Mouse (Mus musculus) lung, postnatal 0 days (tissue): ENCODE results near the gene Vps9d1. TPM values are rescaled to one million over a fixed set of nuclear protein-coding genes. Genes with fewer than 3 reads are reported as not detected.
"Not testable (repeated sequence)": the region's sequence is repeated elsewhere in the genome, so short reads cannot be mapped to it uniquely, and the experiment has no call there.

Experiments
- ATAC-seq: fragments of 200-750 bp; cut with Nextera tagmentation; 2 replicates; pipeline ENCODE4 v1.8.0; 2017; ENCODE audit warnings: moderate library complexity
- DNase-seq: peaks from one replicate; pipeline ENCODE4 v3.0.0-alpha.2; 2016; ENCODE audit warnings: low spot score
- H3K27ac ChIP-seq: fragments of 300-500 bp; sonication (generic); 2 replicates; pipeline ENCODE4 v1.5.1; 2014; ENCODE audit warnings: antibody characterized with exemption, mild to moderate bottlenecking, low read length, mixed read lengths
- H3K27me3 ChIP-seq: fragments of 300-500 bp; sonication (generic); replicated peaks from 2 replicates; pipeline ENCODE4 v1.6.1; 2014; ENCODE audit warnings: low read length, mixed read lengths; ENCODE audit not compliant: insufficient read depth
- H3K36me3 ChIP-seq: fragments of 300-500 bp; sonication (generic); 2 replicates; pipeline ENCODE4 v1.6.1; 2014; ENCODE audit warnings: low read length, mixed read lengths; ENCODE audit not compliant: insufficient read depth
- H3K4me1 ChIP-seq: fragments of 300-500 bp; sonication (generic); 2 replicates; pipeline ENCODE4 v1.6.1; 2014; ENCODE audit warnings: antibody characterized with exemption, low read depth, low read length, mixed read lengths; ENCODE audit not compliant: insufficient read depth
- H3K4me2 ChIP-seq: fragments of 300-500 bp; sonication (generic); replicated peaks from 2 replicates; pipeline ENCODE4 v1.6.1; 2014; ENCODE audit warnings: low read depth, mild to moderate bottlenecking, low read length, moderate library complexity, mixed read lengths
- H3K4me3 ChIP-seq: fragments of 300-500 bp; sonication (generic); 2 replicates; pipeline ENCODE4 v1.5.1; 2014; ENCODE audit warnings: low read depth, low read length
- H3K9ac ChIP-seq: fragments of 300-500 bp; sonication (generic); replicated peaks from 2 replicates; pipeline ENCODE4 v1.6.1; 2014; ENCODE audit warnings: low read depth, mild to moderate bottlenecking
- H3K9me3 ChIP-seq: fragments of 300-500 bp; sonication (generic); 2 replicates; pipeline ENCODE4 v1.6.1; 2016; ENCODE audit warnings: low read length, mixed read lengths
- CTCF ChIP-seq: IDR thresholded peaks from 2 replicates; pipeline ENCODE4 v1.5.1; 2016; ENCODE audit warnings: antibody characterized with exemption, mild to moderate bottlenecking
- EP300 ChIP-seq: IDR thresholded peaks from 2 replicates; pipeline ENCODE4 v1.6.1; 2016; ENCODE audit warnings: antibody characterized with exemption, mild to moderate bottlenecking, control low read depth
- WGBS: fragments of 180-500 bp; shearing (Covaris S2); extraction: QIAGEN DNeasy Blood & Tissue Kit; methylation state at CpG from one replicate; pipeline ENCODE4 v1.1.7; 2014; 5-methylcytosine and 5-hydroxymethylcytosine counted together
- polyA plus RNA-seq: library from polyadenylated mRNA; unstranded; fragments of >200 nt; fragmentation: Nextera tagmentation; extraction: Ambion mirVana; gene quantifications from 2 replicates; pipeline ENCODE4 v1.2.1, GENCODE M21; 2015

The Vps9d1 gene
- polyA plus RNA-seq, 1 experiment from 2014 or later = 14.0 TPM

- Histone ChIP-seq H3K9ac (no peak overlapping the region), H3K9me3 (no peaks in the 10 kb centered on the region)
Observed at GRCm38 (mm10) chr8:123233300-123233699, 20.8 kb downstream of the Vps9d1 start.

DNA sequence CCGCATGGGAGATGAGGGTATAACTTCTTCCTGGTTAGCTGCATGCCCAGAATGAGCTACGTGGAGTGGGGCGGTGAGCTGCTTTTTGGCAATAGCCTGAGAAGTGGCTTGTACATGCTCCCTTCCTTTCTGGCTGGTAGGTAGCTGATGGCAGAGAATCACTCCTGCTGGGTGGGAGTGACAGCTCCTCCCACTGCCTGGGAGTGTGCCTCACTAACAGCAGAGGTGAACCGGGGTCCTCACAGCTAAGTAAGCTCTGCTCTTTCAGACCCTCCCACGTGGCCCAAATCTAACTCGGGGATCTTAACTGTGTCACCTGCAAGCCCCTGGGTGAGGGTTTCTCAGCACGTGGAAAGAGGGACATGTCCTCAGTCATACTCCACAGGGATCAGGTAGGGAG is 21.6 kb downstream of the Vps9d1 start:
- Histone ChIP-seq H3K27ac (no peak overlapping the region), H3K4me3 (no peak overlapping the region), H3K4me2 (no peak overlapping the region), H3K4me1 (peaks cover 4% of the 10 kb centered on the region; the same call in 1 of the 2 replicates), H3K27me3 (0 out of 2 replicates have a peak, but pooled peaks cover 7% of the 10 kb centered on the region), H3K36me3 (no peaks in the 10 kb centered on the region), H3K9ac (no peak overlapping the region), H3K9me3 (no peaks in the 10 kb centered on the region)
- no peak for DNase-seq
- TF ChIP-seq EP300 (no peak), CTCF (no peak)
- 31% methylated on average over 7 of the region's 7 CpGs for WGBS
- ATAC-seq = no peak

More at GRCm38 (mm10) chr8:123233300-123233699, 20.8 kb downstream of the Vps9d1 start:
- H3K4me3 ChIP-seq = no peak overlapping the region
- TF ChIP-seq EP300 (no peak), CTCF (no peak)
- no peaks in the 10 kb centered on the region for H3K36me3 ChIP-seq
- DNase-seq (no peak), ATAC-seq (no peak)
- H3K4me2 ChIP-seq = no peak overlapping the region
- H3K27ac ChIP-seq = no peak overlapping the region
- H3K27me3 ChIP-seq = 0 out of 2 replicates have a peak, but pooled peaks cover 7% of the 10 kb centered on the region
- 55% methylated on average over 9 of the region's 13 CpGs for WGBS
- H3K4me1 ChIP-seq = peaks cover 4% of the 10 kb centered on the region; the same call in 1 of the 2 replicates

GRCm38 (mm10) chr8:123231742-123232141 is 22.4 kb downstream of the Vps9d1 start:
- DNase-seq = no peak
- H3K4me3 ChIP-seq = no peak overlapping the region
- 35% methylated on average over 5 of the region's 5 CpGs for WGBS

GRCm38 (mm10) chr8:123230326-123230725 is 23.8 kb downstream of the Vps9d1 start:
- H3K27ac ChIP-seq = not testable (repeated sequence)

More at GRCm38 (mm10) chr8:123231742-123232141, 22.4 kb downstream of the Vps9d1 start:
- Histone ChIP-seq H3K9me3 (no peaks in the 10 kb centered on the region), H3K4me1 (peaks cover 4% of the 10 kb centered on the region; the same call in 1 of the 2 replicates), H3K27me3 (0 out of 2 replicates have a peak, but pooled peaks cover 7% of the 10 kb centered on the region), H3K36me3 (no peaks in the 10 kb centered on the region), H3K27ac (no peak overlapping the region), H3K4me2 (no peak overlapping the region), H3K9ac (no peak overlapping the region)
- ATAC-seq = no peak
- TF ChIP-seq EP300 (no peak), CTCF (peak; percentile 38)

GRCm38 (mm10) chr8:123228416-123228815 is 25.7 kb downstream of the Vps9d1 start:
- 100% methylated on average over 1 of the region's 1 CpGs for WGBS
- TF ChIP-seq EP300 = no peak
- no peak for TF ChIP-seq CTCF
- Histone ChIP-seq H3K9me3 (no peaks in the 10 kb centered on the region), H3K27ac (no peak overlapping the region), H3K27me3 (no peaks in the 10 kb centered on the region), H3K4me2 (no peak overlapping the region), H3K36me3 (no peaks in the 10 kb centered on the region), H3K4me1 (peaks cover 3% of the 10 kb centered on the region; the same call in 1 of the 2 replicates), H3K4me3 (no peak overlapping the region), H3K9ac (no peak overlapping the region)
- DNase-seq (no peak), ATAC-seq (no peak)

More at GRCm38 (mm10) chr8:123230326-123230725, 23.8 kb downstream of the Vps9d1 start:
- H3K9ac ChIP-seq, DNase-seq, H3K9me3 ChIP-seq, H3K4me3 ChIP-seq, H3K4me1 ChIP-seq, ATAC-seq, H3K36me3 ChIP-seq, H3K27me3 ChIP-seq, H3K4me2 ChIP-seq: not testable (repeated sequence)
- 74% methylated on average over 11 of the region's 11 CpGs for WGBS

DNA sequence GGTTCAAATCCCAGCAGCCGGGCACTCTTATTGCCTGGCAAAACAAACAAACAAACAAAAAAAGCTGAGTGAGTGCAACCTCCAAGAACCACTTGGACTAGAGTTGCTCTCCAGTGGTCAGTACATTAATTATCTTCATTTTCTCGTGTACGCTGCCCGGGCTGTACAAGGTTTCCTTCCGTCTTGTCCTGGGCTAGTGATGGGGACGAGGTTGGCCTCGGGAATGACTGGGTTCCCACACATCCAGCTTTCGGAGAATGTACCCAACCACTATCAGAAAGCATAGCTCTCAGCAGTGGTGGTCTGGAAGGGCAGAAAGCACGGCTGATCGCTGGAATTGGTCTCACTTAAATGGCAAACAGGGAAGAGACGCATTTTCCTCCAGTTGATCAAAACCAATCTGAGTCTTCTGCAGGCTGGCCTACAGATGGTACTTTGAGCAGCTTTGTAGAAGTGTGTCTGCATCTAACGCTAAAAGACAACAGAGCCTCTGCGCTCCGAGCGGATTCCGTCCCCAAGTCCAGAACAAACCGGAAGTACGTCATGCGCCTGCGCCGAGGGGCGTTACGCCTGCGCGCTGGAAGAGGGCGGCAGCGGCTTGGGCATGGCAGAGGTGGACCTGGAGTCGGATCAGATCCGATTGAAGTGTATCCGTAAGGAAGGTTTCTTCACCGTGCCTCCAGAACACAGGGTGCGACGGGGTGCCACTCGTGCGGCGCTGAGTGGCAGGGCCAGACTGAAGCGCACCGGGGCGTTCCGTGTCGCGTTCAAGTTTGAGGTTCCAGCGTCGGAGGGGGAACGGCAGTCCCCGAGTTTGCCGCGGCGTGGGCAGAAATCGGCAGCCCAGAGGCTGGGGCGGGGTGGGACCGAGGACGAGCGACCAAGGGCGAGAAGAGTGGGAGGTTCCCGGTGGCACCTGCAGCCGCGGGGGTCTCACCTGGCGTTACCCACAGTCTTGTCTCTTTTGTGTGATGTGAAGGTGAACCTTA is 29.6 kb downstream of the Vps9d1 start, which contains the start of gene Cdk10:
Gene Cdk10, plus strand, starts transcription at position 565 of the 989 bp plus-strand sequence.
- no peaks in the 10 kb centered on the region for H3K9me3 ChIP-seq
- no peaks in the 10 kb centered on the region for H3K36me3 ChIP-seq
- peak within 1 kb of the TSS; percentile 81 for H3K9ac ChIP-seq
- peak within 1 kb of the TSS; percentile 60 for H3K4me3 ChIP-seq
- ATAC-seq (peak; percentile 95), DNase-seq (peak; percentile 93)
- peak within 1 kb of the TSS; percentile 91 for H3K4me2 ChIP-seq
- TF ChIP-seq EP300 (no peak), CTCF (peak; percentile 13; the same call in 1 of the 2 replicates)
- H3K27me3 ChIP-seq = no peaks in the 10 kb centered on the region
- H3K27ac ChIP-seq = peak within 1 kb of the TSS; percentile 86
- WGBS = 2% methylated on average over 59 of the region's 59 CpGs
- peaks cover 3% of the 10 kb centered on the region; the same call in 1 of the 2 replicates for H3K4me1 ChIP-seq
